Mouse (Mus musculus) erythroblast, embryonic 14.5 days (primary cell): ENCODE measurements around the gene 4930438A08Rik. TPM values are rescaled to one million over a fixed set of nuclear protein-coding genes. Genes with fewer than 3 reads are reported as not detected.
A peak's percentile ranks its signal among the peaks of the same experiment; 100 is the strongest.

Experiments used
- H3K27me3 ChIP-seq: 2 replicates; pipeline ENCODE4 v1.6.1; 2012; ENCODE audit warnings: inconsistent platforms; ENCODE audit not compliant: control insufficient read depth
- H3K36me3 ChIP-seq: 2 replicates; pipeline ENCODE4 v1.6.1; 2012; ENCODE audit warnings: mild to moderate bottlenecking, inconsistent platforms; ENCODE audit not compliant: control insufficient read depth
- H3K4me1 ChIP-seq: 2 replicates; pipeline ENCODE4 v1.6.1; 2012; ENCODE audit warnings: inconsistent platforms; ENCODE audit not compliant: control insufficient read depth
- H3K4me3 ChIP-seq: replicated peaks from 2 replicates; pipeline ENCODE3; 2012; ENCODE audit warnings: moderate library complexity, mild to moderate bottlenecking, inconsistent platforms
- H3K9me3 ChIP-seq: 2 replicates; pipeline ENCODE4 v1.6.1; 2012; ENCODE audit warnings: low read length, inconsistent platforms, mixed read lengths; ENCODE audit not compliant: control insufficient read depth
- GATA1 ChIP-seq: IDR thresholded peaks from 2 replicates; pipeline ENCODE4 v1.6.1; 2012; ENCODE audit warnings: low read length, inconsistent platforms, mixed read lengths
- TAL1 ChIP-seq: IDR thresholded peaks from 3 replicates; pipeline ENCODE4 v1.6.1; 2012; ENCODE audit warnings: low read length, inconsistent platforms, mixed read lengths
- polyA plus RNA-seq: library from polyadenylated mRNA; stranded (reverse); fragments of >175 nt; gene quantifications from 2 replicates; pipeline ENCODE4 v1.2.3, GENCODE M21; 2012

The 4930438A08Rik gene
- polyA plus RNA-seq, 1 experiment = not detected

DNA sequence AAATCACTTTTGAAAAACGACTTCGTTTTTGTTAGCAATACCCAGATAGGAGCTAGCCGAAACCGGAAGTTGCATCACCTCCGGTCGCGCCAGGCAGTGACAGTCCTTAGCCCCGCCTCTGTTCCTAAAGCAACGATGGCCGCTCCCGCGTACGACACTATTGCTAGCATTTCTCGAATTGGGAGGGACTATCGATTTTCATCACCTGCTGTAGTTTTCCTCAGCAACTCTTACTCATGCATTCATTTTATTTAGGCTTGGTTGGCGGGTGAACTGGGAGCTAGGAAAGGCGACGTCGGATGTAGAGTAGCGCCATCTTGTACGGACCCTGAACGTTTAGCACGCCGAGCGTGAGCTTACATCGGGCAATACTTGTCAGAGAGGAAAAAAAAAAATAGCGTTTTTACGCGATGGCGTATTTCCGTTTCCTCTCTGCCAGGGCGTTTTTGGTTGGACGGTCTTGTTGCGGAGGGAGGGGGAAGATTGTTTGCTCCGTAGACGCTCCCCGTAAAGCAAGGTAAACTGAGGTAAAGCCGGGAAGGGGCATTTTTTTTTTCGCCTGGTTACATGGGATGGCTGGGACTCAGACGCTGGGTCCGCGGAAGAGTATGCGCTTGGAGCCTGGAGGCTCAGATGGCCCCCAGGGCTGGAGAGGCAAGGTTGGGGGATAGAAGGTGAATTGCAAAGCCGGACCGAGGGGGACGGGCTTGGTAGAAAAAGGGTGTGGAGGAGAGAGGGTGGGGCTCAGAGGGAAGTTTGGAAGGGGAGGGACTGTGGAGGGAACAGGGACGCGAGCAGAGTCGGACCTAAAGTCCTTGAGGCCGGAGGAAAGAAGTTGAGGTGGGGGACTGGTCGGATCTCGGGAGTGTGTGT is 55.9 kb downstream of the 4930438A08Rik start, which contains the start of the genes Zfp672 and Sh3bp5l:
TSS of gene Zfp672 (minus strand) at position 64 of the 873 bp plus-strand sequence.
TSS of gene Sh3bp5l (plus strand) at position 449 of the 873 bp plus-strand sequence.
- Histone ChIP-seq H3K4me3 (peak within 1 kb of the TSS; percentile 68), H3K4me1 (peaks cover 71% of the 10 kb centered on the region), H3K9me3 (peaks cover 4% of the 10 kb centered on the region; the same call in 1 of the 2 replicates), H3K27me3 (no peaks in the 10 kb centered on the region), H3K36me3 (peaks cover 77% of the 10 kb centered on the region)
- TF ChIP-seq GATA1 = no peak
- TF ChIP-seq TAL1 = no peak

DNA sequence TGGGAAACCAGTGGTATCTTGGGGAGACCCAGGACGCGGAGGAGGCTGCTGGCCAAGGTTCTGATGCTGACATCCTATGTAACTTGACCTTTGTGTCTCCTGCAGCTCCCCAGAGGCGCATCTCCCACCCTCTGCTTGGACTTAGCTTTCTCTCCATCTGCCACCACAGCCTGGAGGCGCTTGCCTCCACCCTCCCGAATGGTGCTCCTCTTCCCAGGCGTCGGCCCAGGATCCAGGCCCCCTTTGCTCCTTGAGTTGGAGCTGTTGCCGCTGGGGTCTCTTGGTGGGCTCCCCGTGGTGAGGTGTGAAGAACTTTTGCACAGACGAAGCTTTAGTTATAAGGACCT is 56.5 kb downstream of the 4930438A08Rik start:
- TF ChIP-seq TAL1 (no peak), GATA1 (no peak)
- Histone ChIP-seq H3K4me1 (peaks cover 68% of the 10 kb centered on the region), H3K36me3 (peaks cover 77% of the 10 kb centered on the region)

DNA sequence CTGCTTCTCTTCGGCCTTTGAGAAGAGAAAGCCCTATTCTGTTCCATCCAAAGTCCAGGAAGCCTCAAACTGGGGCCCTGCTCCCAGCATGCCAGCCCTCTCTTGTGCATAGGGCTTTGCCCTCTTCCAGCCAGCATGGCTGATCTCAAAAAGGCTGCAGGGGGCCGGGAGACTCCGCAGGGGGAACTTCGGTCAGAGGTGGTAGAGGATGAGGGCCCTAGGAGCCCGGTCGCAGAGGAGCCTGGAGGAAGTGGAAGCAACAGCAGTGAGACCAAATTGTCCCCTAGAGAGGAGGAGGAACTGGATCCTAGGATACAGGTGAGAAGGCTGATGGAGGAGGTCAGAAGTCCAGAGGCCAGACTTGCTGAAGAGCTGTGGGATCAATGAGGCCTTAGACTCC is 56.9 kb downstream of the 4930438A08Rik start:
- peaks cover 65% of the 10 kb centered on the region for H3K4me1 ChIP-seq
- H3K36me3 ChIP-seq = peaks cover 77% of the 10 kb centered on the region
- TF ChIP-seq GATA1 (no peak), TAL1 (no peak)

More for the DNA sequence above, 56.5 kb downstream of the 4930438A08Rik start:
- Histone ChIP-seq H3K9me3 (peaks cover 4% of the 10 kb centered on the region; the same call in 1 of the 2 replicates), H3K4me3 (peak overlapping the region; percentile 68), H3K27me3 (no peaks in the 10 kb centered on the region)

DNA sequence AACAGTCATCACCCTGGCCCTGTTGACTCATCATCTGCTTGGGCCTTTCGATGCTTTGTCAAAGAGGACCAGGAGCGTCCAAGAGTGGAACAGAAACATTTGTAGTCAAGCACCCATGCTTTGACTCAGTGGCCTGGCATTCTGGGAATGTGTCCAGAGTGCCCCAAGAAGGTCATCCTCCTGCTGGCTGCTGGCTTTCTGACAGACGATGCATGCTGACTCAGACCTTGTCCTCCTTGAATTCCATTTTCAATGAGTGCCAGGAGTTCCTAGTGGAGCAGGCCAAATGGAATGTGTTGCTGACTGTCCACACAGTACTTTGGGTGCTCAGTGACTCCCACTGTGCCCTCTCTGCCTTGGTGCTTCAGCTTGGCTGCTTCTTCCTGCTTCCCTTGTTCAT is 60.1 kb downstream of the 4930438A08Rik start:
- no peaks in the 10 kb centered on the region for H3K9me3 ChIP-seq
- peaks cover 41% of the 10 kb centered on the region for H3K4me1 ChIP-seq
- TF ChIP-seq GATA1 (no peak), TAL1 (no peak)
- no peaks in the 10 kb centered on the region for H3K27me3 ChIP-seq
- no peak overlapping the region for H3K4me3 ChIP-seq
- peaks cover 82% of the 10 kb centered on the region for H3K36me3 ChIP-seq

More for the DNA sequence above, 56.9 kb downstream of the 4930438A08Rik start:
- peak overlapping the region; percentile 68 for H3K4me3 ChIP-seq
- no peaks in the 10 kb centered on the region for H3K27me3 ChIP-seq
- H3K9me3 ChIP-seq = peaks cover 4% of the 10 kb centered on the region; the same call in 1 of the 2 replicates

Other genes starting within 250 kb of the 4930438A08Rik start
- not detected in 2 replicates for gene Gm12248, start 181.7 kb upstream of the 4930438A08Rik start, polyA plus RNA-seq
- gene Cnot8, start 170.6 kb upstream of the 4930438A08Rik start, polyA plus RNA-seq = 0.36 and 0.37 TPM in 2 replicates
- gene Gemin5, start 106.3 kb upstream of the 4930438A08Rik start, polyA plus RNA-seq = 0.22 and 0.29 TPM in 2 replicates
- gene Mrpl22, start 103.1 kb upstream of the 4930438A08Rik start, polyA plus RNA-seq = 2.0 and 2.9 TPM in 2 replicates
- gene Igtp, start 75.2 kb upstream of the 4930438A08Rik start, polyA plus RNA-seq = 2.2 and 2.7 TPM in 2 replicates
- 0.61 and 0.98 TPM in 2 replicates for gene Irgm2, start 75.2 kb upstream of the 4930438A08Rik start, polyA plus RNA-seq
- 1.1 and 1.6 TPM in 2 replicates for gene Zfp692, start 32.3 kb downstream of the 4930438A08Rik start, polyA plus RNA-seq
- 1.8 and 2.6 TPM in 2 replicates for gene Zfp672, start 55.5 kb downstream of the 4930438A08Rik start, polyA plus RNA-seq
- 3.4 and 5.6 TPM in 2 replicates for gene Sh3bp5l, start 55.9 kb downstream of the 4930438A08Rik start, polyA plus RNA-seq
- not detected in 2 replicates for gene Lypd8, start 104.2 kb downstream of the 4930438A08Rik start, polyA plus RNA-seq
- gene 1810065E05Rik, start 146.3 kb downstream of the 4930438A08Rik start, polyA plus RNA-seq = not detected in 2 replicates
- not detected in 2 replicates for gene Gm12253, start 157.8 kb downstream of the 4930438A08Rik start, polyA plus RNA-seq
- gene Lypd9, start 178.1 kb downstream of the 4930438A08Rik start, polyA plus RNA-seq = not detected in 2 replicates
- gene Olfr30, start 187.5 kb downstream of the 4930438A08Rik start, polyA plus RNA-seq = not detected in 2 replicates
- not detected in 2 replicates for gene Olfr332, start 217.8 kb downstream of the 4930438A08Rik start, polyA plus RNA-seq
- gene Olfr331, start 227.8 kb downstream of the 4930438A08Rik start, polyA plus RNA-seq = not detected in 2 replicates